Mouse (Mus musculus) myocyte (in vitro differentiated cells): Measurements from ENCODE around the gene Fam171b.

ENCODE experiments used
- E2F4 ChIP-seq: IDR thresholded peaks from one replicate; pipeline ENCODE4 v1.6.1; 2011; ENCODE audit warnings: mild to moderate bottlenecking, control low read depth, moderate library complexity; ENCODE audit not compliant: insufficient read depth
- MYOD1 ChIP-seq, 3 experiments: IDR thresholded peaks; one replicate each; pipeline ENCODE4 v1.6.1; 2011; ENCODE audit warnings: control low read depth in 2 of 3, low read depth in 2 of 3, mild to moderate bottlenecking in 2 of 3, moderate library complexity in 1 of 3; ENCODE audit not compliant: insufficient read length in 2 of 3, control insufficient read depth in 1 of 3
- POLR2A ChIP-seq: IDR thresholded peaks from one replicate; pipeline ENCODE4 v1.6.1; 2011; ENCODE audit warnings: low read depth, mild to moderate bottlenecking, control low read depth, moderate library complexity; ENCODE audit not compliant: insufficient read length
- TCF12 ChIP-seq: IDR thresholded peaks from one replicate; pipeline ENCODE4 v1.6.1; 2011; ENCODE audit warnings: mild to moderate bottlenecking, control low read depth; ENCODE audit not compliant: poor library complexity, insufficient read depth, severe bottlenecking
- USF1 ChIP-seq: IDR thresholded peaks from one replicate; pipeline ENCODE4 v1.6.1; 2011; ENCODE audit warnings: low read depth, mild to moderate bottlenecking, control low read depth, moderate library complexity

GRCm38 (mm10) chr2:83901896-83902540 lies 89.6 kb downstream of the Fam171b start:
- no peak for TF ChIP-seq POLR2A
- TF ChIP-seq MYOD1 (IDR thresholded peaks at IDR 0.05; ENCODE audit: control insufficient read depth in 1 of 3, insufficient read length in 2 of 3, low read depth in 2 of 3), result no peak
- no peak for TF ChIP-seq TCF12
- no peak for TF ChIP-seq USF1
- no peak for TF ChIP-seq E2F4
